Mouse (Mus musculus) induced T-regulatory cell, adult 2 months (primary cell): ENCODE data around the gene Rac2.

ENCODE experiments used
- DNase-seq: peaks from one replicate; pipeline ENCODE4 v3.0.0-alpha.2; 2012; ENCODE audit warnings: low read depth

Gene Rac2

GRCm38 (mm10) chr15:78546060-78546459 is 26.5 kb downstream of the Rac2 start:
- DNase-seq, result no peak

GRCm38 (mm10) chr15:78544561-78545001 is 28.0 kb downstream of the Rac2 start, which contains the start of gene Sstr3:
Gene Sstr3 (minus strand): TSS chr15:78544685.
- no peak for DNase-seq

- DNase-seq, result no peak
These were observed 28.5 kb downstream of the Rac2 start for GRCm38 (mm10) chr15:78544041-78544440.

- no peak for DNase-seq
These were observed 29.7 kb downstream of the Rac2 start for GRCm38 (mm10) chr15:78542767-78543303.

GRCm38 (mm10) chr15:78542098-78542766 is 30.4 kb downstream of the Rac2 start:
- no peak for DNase-seq

- no peak for DNase-seq
These were observed 31.0 kb downstream of the Rac2 start for GRCm38 (mm10) chr15:78541606-78542005.

GRCm38 (mm10) chr15:78541036-78541435 is 31.5 kb downstream of the Rac2 start:
- DNase-seq, result no peak

- peak; percentile 48 for DNase-seq
These were observed 36.7 kb downstream of the Rac2 start for GRCm38 (mm10) chr15:78535723-78536421.

- no peak for DNase-seq
These were observed 39.2 kb downstream of the Rac2 start for GRCm38 (mm10) chr15:78533346-78533835.

- peak; percentile 54 for DNase-seq
These were observed 39.8 kb downstream of the Rac2 start for GRCm38 (mm10) chr15:78532566-78533345.

- DNase-seq, result peak; percentile 99
These were observed 40.6 kb downstream of the Rac2 start for GRCm38 (mm10) chr15:78531901-78532469.

- no peak for DNase-seq
These were observed 41.2 kb downstream of the Rac2 start for GRCm38 (mm10) chr15:78531451-78531720.

- no peak for DNase-seq
These were observed 41.7 kb downstream of the Rac2 start, which contains the start of gene C1qtnf6 for GRCm38 (mm10) chr15:78530671-78531450. Gene C1qtnf6 (minus strand): TSS chr15:78531416.

GRCm38 (mm10) chr15:78530141-78530540 is 42.4 kb downstream of the Rac2 start:
- no peak for DNase-seq

GRCm38 (mm10) chr15:78529428-78529990 is 43.1 kb downstream of the Rac2 start:
- peak; percentile 54 for DNase-seq

- DNase-seq, result peak; percentile 84
These were observed 43.7 kb downstream of the Rac2 start for GRCm38 (mm10) chr15:78528726-78529411.

- DNase-seq, result peak; percentile 89
These were observed 44.6 kb downstream of the Rac2 start for GRCm38 (mm10) chr15:78527973-78528372.

GRCm38 (mm10) chr15:78524163-78524562 is 48.4 kb downstream of the Rac2 start:
- no peak for DNase-seq

- no peak for DNase-seq
These were observed 50.7 kb downstream of the Rac2 start for GRCm38 (mm10) chr15:78521892-78522291.

GRCm38 (mm10) chr15:78521331-78521730 is 51.3 kb downstream of the Rac2 start:
- DNase-seq, result no peak
